Mouse (Mus musculus): ENCODE results near the gene Acot11. TPM values are rescaled to one million over a fixed set of nuclear protein-coding genes. Genes with fewer than 3 reads are reported as not detected.

The Acot11 gene
- polyA plus RNA-seq, 1 experiment = 1.4 TPM

- Histone ChIP-seq H3K27me3 (replicated peaks) (peaks cover 8% of the 10 kb centered on the region), H3K4me1 (peaks cover 74% of the 10 kb centered on the region), H3K9me3 (no peaks in the 10 kb centered on the region), H3K4me3 (replicated peaks) (peak overlapping the region; percentile 94), H3K36me3 (replicated peaks; ENCODE audit: low read length) (no peaks in the 10 kb centered on the region)
- TF ChIP-seq FLI1 (IDR thresholded peaks at IDR 0.05; ENCODE audit: low read length) = no peak
- no peak for TF ChIP-seq GATA1 (IDR thresholded peaks at IDR 0.05; ENCODE audit: borderline replicate concordance, low read length)
Measured at GRCm38 (mm10) chr4:106838548-106839253, 33.9 kb upstream of the Acot11 start.

DNA sequence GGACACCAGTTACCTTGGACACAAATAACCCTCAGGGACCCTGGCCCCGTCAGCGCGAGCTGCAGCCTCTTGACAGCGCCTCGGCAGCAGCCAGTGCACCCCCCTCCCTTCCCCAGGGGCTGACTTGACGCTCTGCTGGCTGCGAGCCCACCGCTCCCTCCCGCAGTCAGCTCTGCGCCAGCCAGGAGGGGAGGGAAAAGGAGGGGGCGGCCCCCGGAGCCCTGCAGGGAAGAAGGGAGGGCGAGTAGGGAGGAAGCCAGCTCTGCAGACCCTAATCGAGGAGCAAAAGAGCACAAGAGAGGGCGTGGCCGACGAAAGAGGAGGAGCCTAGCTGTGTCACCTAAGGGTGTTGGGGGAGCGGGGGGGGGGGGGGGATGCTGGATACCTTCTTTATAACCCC is 33.2 kb upstream of the Acot11 start:
- no peak for TF ChIP-seq GATA1 (IDR thresholded peaks at IDR 0.05; ENCODE audit: borderline replicate concordance, low read length)
- TF ChIP-seq FLI1 (IDR thresholded peaks at IDR 0.05; ENCODE audit: low read length) = no peak
- peak overlapping the region; percentile 76 for H3K4me3 ChIP-seq (replicated peaks)

GRCm38 (mm10) chr4:106837425-106837824 is 32.6 kb upstream of the Acot11 start:
- Histone ChIP-seq H3K27me3 (replicated peaks) (peaks cover 8% of the 10 kb centered on the region), H3K4me3 (replicated peaks) (no peak overlapping the region), H3K4me1 (peaks cover 72% of the 10 kb centered on the region), H3K9me3 (no peaks in the 10 kb centered on the region), H3K36me3 (replicated peaks; ENCODE audit: low read length) (no peaks in the 10 kb centered on the region)
- TF ChIP-seq GATA1 (IDR thresholded peaks at IDR 0.05; ENCODE audit: borderline replicate concordance, low read length) (no peak), FLI1 (IDR thresholded peaks at IDR 0.05; ENCODE audit: low read length) (no peak)

More for the DNA sequence above, 33.2 kb upstream of the Acot11 start:
- Histone ChIP-seq H3K4me1 (peaks cover 72% of the 10 kb centered on the region), H3K36me3 (replicated peaks; ENCODE audit: low read length) (no peaks in the 10 kb centered on the region), H3K27me3 (replicated peaks) (peaks cover 8% of the 10 kb centered on the region), H3K9me3 (no peaks in the 10 kb centered on the region)

- no peaks in the 10 kb centered on the region for H3K9me3 ChIP-seq
- no peak for TF ChIP-seq FLI1 (IDR thresholded peaks at IDR 0.05; ENCODE audit: low read length)
- no peak for TF ChIP-seq GATA1 (IDR thresholded peaks at IDR 0.05; ENCODE audit: borderline replicate concordance, low read length)
- H3K27me3 ChIP-seq (replicated peaks) = peaks cover 5% of the 10 kb centered on the region
- H3K36me3 ChIP-seq (replicated peaks; ENCODE audit: low read length) = no peaks in the 10 kb centered on the region
- H3K4me3 ChIP-seq (replicated peaks) = no peak overlapping the region
- H3K4me1 ChIP-seq = peaks cover 76% of the 10 kb centered on the region
Measured at GRCm38 (mm10) chr4:106830545-106831112, 25.8 kb upstream of the Acot11 start.

DNA sequence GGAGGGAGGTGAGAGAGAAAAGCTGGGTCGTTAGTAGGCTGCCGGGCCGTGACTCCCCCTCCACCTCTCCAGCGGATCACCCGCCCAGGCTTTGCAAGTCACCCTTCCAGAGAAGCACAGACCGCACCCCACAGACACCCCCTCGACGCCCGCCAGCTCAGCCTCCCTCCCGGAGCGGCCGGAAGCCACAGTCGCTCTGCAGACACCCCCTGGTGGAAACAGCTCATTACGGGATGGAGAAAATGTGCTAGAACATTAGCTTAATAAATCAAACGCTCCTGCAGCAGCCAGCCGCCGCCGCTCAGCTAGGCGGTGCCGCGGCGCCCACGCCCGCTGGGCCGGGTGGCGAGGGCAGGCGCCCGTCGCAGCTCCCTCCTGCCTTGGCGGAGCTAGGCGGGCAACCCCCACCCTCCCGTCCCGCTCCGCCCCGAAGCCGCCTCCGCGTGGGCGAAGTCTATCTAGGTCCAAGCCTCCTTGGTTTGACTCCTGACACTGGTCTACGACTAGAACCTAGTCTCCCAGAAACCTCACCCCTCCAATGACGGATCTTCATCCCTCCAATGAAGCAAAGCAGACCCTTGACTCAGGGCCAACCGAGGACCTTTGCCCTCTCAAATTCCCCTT is 23.1 kb upstream of the Acot11 start:
- H3K4me1 ChIP-seq = peaks cover 74% of the 10 kb centered on the region
- TF ChIP-seq GATA1 (IDR thresholded peaks at IDR 0.05; ENCODE audit: borderline replicate concordance, low read length) (no peak), FLI1 (IDR thresholded peaks at IDR 0.05; ENCODE audit: low read length) (no peak)
- H3K4me3 ChIP-seq (replicated peaks) = peak overlapping the region; percentile 89
- peaks cover 24% of the 10 kb centered on the region for H3K27me3 ChIP-seq (replicated peaks)
- H3K36me3 ChIP-seq (replicated peaks; ENCODE audit: low read length) = no peaks in the 10 kb centered on the region
- no peaks in the 10 kb centered on the region for H3K9me3 ChIP-seq

GRCm38 (mm10) chr4:106825229-106825628 is 20.4 kb upstream of the Acot11 start:
- Histone ChIP-seq H3K27me3 (replicated peaks) (peaks cover 35% of the 10 kb centered on the region), H3K36me3 (replicated peaks; ENCODE audit: low read length) (no peaks in the 10 kb centered on the region), H3K4me1 (peaks cover 51% of the 10 kb centered on the region), H3K4me3 (replicated peaks) (no peak overlapping the region), H3K9me3 (peaks cover 4% of the 10 kb centered on the region)
- TF ChIP-seq FLI1 (IDR thresholded peaks at IDR 0.05; ENCODE audit: low read length) = no peak
- TF ChIP-seq GATA1 (IDR thresholded peaks at IDR 0.05; ENCODE audit: borderline replicate concordance, low read length) = no peak

DNA sequence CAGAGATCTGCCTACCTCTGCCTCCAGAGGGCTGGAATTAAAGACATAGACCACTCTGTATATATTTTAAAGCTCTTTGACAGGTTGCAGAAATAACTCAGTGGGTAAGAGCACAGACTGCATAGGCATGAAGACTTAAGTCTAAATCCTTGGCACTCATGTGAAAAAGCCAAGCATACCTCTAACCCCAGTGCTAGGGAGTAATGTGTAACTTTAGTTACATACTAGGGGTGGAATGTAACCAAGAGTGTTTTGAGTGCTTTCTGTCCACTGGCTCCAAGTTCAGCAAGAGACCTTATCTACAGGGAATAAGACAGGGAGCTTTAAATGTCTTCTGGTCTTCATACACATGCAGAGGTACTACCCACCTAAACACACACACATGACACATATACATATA is 14.6 kb upstream of the Acot11 start:
- Histone ChIP-seq H3K4me3 (replicated peaks) (no peak overlapping the region), H3K36me3 (replicated peaks; ENCODE audit: low read length) (no peaks in the 10 kb centered on the region), H3K27me3 (replicated peaks) (peaks cover 35% of the 10 kb centered on the region), H3K4me1 (peaks cover 19% of the 10 kb centered on the region), H3K9me3 (peaks cover 7% of the 10 kb centered on the region)
- TF ChIP-seq FLI1 (IDR thresholded peaks at IDR 0.05; ENCODE audit: low read length) = no peak
- no peak for TF ChIP-seq GATA1 (IDR thresholded peaks at IDR 0.05; ENCODE audit: borderline replicate concordance, low read length)

- Histone ChIP-seq H3K4me1 (peaks cover 22% of the 10 kb centered on the region), H3K27me3 (replicated peaks) (peaks cover 30% of the 10 kb centered on the region), H3K36me3 (replicated peaks; ENCODE audit: low read length) (no peaks in the 10 kb centered on the region), H3K9me3 (peaks cover 7% of the 10 kb centered on the region), H3K4me3 (replicated peaks) (no peak overlapping the region)
- TF ChIP-seq FLI1 (IDR thresholded peaks at IDR 0.05; ENCODE audit: low read length) (no peak), GATA1 (IDR thresholded peaks at IDR 0.05; ENCODE audit: borderline replicate concordance, low read length) (no peak)
Measured at GRCm38 (mm10) chr4:106818332-106818731, 13.5 kb upstream of the Acot11 start.

- Histone ChIP-seq H3K36me3 (replicated peaks; ENCODE audit: low read length) (no peaks in the 10 kb centered on the region), H3K9me3 (peaks cover 7% of the 10 kb centered on the region), H3K4me1 (peaks cover 25% of the 10 kb centered on the region), H3K27me3 (replicated peaks) (peaks cover 22% of the 10 kb centered on the region), H3K4me3 (replicated peaks) (no peak overlapping the region)
- TF ChIP-seq FLI1 (IDR thresholded peaks at IDR 0.05; ENCODE audit: low read length) (no peak), GATA1 (IDR thresholded peaks at IDR 0.05; ENCODE audit: borderline replicate concordance, low read length) (no peak)
Measured at GRCm38 (mm10) chr4:106817017-106817416, 12.2 kb upstream of the Acot11 start.

Measured in megakaryocyte, embryonic 14.5 days (primary cell).